Mouse (Mus musculus) lung, embryonic 16.5 days (tissue): ENCODE measurements at regions not wholly inside any gene's neighbourhood (a gene's known extent, or its start where the extent isn't known, plus 50 kb on each side); places are given as distances from the start of the nearest gene placed in this dataset.

Source experiments
- ATAC-seq: fragments of 200-750 bp; cut with Nextera tagmentation; 2 replicates; pipeline ENCODE4 v1.8.0; 2017; ENCODE audit warnings: low read depth, mild to moderate bottlenecking, moderate library complexity
- H3K27ac ChIP-seq: fragments of 300-500 bp; sonication (generic); 2 replicates; pipeline ENCODE4 v1.5.1; 2014; ENCODE audit warnings: mild to moderate bottlenecking, control low read depth, low read length
- H3K27me3 ChIP-seq: fragments of 300-500 bp; sonication (generic); 2 replicates; pipeline ENCODE4 v1.6.1; 2014; ENCODE audit warnings: low read depth, low read length, mixed read lengths; ENCODE audit not compliant: control insufficient read depth, insufficient read depth
- H3K36me3 ChIP-seq: fragments of 300-500 bp; sonication (generic); 2 replicates; pipeline ENCODE4 v1.6.1; 2014; ENCODE audit warnings: low read length; ENCODE audit not compliant: control insufficient read depth, insufficient read depth
- H3K4me1 ChIP-seq: fragments of 300-500 bp; sonication (generic); replicated peaks from 2 replicates; pipeline ENCODE4 v1.6.1; 2014; ENCODE audit warnings: low read length, mixed read lengths; ENCODE audit not compliant: control insufficient read depth, insufficient read depth
- H3K4me2 ChIP-seq: fragments of 300-500 bp; sonication (generic); 2 replicates; pipeline ENCODE4 v1.6.1; 2014; ENCODE audit warnings: low read depth, low read length, control low read depth
- H3K4me3 ChIP-seq: fragments of 300-500 bp; sonication (generic); 2 replicates; pipeline ENCODE4 v1.5.1; 2014; ENCODE audit warnings: mild to moderate bottlenecking, low read length, control low read depth
- H3K9ac ChIP-seq: fragments of 300-500 bp; sonication (generic); 2 replicates; pipeline ENCODE4 v1.6.1; 2014; ENCODE audit warnings: low read length, control low read depth
- H3K9me3 ChIP-seq: fragments of 300-500 bp; sonication (generic); 2 replicates; pipeline ENCODE4 v1.6.1; 2016; ENCODE audit warnings: low read length; ENCODE audit not compliant: control insufficient read depth
- WGBS: fragments of 180-500 bp; shearing (Covaris S2); extraction: QIAGEN DNeasy Blood & Tissue Kit; methylation state at CpG from one replicate; pipeline ENCODE4 v1.1.7; 2014; 5-methylcytosine and 5-hydroxymethylcytosine counted together

DNA sequence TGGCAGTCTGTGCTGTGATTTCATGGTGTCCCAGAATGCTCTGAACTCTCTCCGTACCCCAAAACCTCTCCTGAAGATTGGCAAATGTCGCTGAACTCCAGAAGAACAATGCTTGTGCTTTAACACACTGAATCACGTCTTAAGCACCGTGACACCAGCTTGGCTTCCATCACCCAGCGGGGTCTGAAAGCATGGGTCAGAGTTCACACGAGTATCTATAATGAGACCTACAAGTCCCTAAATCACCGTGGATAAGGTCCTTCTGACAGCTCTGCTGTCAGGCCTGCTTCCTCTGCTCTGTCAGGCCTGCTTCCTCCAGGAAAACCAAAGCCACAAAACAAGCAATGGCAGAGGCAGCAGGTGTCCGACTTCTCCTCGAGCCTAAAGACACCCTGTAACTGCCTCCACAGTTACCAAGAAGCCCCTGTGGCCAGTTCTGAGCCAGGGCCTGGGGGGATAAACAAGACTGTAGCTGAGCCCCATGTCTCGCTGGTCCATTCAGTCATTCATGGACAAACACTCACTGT lies 229.1 kb upstream of the A430005L14Rik start:
- ATAC-seq, result no peak
- H3K9ac ChIP-seq, result no peak overlapping the region
- H3K4me1 ChIP-seq, result no peaks in the 10 kb centered on the region
- 46% methylated on average over 10 of the region's 10 CpGs for WGBS
- H3K9me3 ChIP-seq, result no peaks in the 10 kb centered on the region
- H3K27ac ChIP-seq, result no peak overlapping the region
- no peak overlapping the region for H3K4me2 ChIP-seq
- no peaks in the 10 kb centered on the region for H3K36me3 ChIP-seq
- no peaks in the 10 kb centered on the region for H3K27me3 ChIP-seq
- no peak overlapping the region for H3K4me3 ChIP-seq

DNA sequence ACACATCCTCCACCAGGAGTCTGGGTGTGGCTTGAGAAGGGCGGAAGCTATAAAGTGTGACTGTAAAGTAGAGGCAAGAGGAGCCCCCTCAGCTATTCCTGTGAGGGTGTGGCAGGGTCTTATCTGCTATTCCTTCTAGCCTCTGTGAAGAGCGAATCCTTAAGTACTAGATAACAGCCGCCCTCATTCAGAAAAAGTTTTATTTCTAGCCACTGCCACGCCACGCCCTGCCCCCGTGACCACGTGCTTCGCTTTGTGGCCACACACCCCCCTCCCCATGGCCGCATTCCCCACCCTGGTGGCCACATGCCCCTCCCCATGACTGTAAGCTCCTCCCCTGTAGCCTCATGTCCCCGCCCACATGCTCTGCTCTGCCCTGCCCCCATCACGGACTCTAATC lies 218.9 kb upstream of the A430005L14Rik start:
- Histone ChIP-seq H3K4me2 (no peak overlapping the region), H3K4me3 (no peak overlapping the region), H3K9me3 (no peaks in the 10 kb centered on the region), H3K27ac (no peak overlapping the region), H3K36me3 (no peaks in the 10 kb centered on the region), H3K4me1 (no peaks in the 10 kb centered on the region), H3K9ac (no peak overlapping the region), H3K27me3 (no peaks in the 10 kb centered on the region)
- no peak for ATAC-seq
- WGBS, result 79% methylated on average over 11 of the region's 11 CpGs

DNA sequence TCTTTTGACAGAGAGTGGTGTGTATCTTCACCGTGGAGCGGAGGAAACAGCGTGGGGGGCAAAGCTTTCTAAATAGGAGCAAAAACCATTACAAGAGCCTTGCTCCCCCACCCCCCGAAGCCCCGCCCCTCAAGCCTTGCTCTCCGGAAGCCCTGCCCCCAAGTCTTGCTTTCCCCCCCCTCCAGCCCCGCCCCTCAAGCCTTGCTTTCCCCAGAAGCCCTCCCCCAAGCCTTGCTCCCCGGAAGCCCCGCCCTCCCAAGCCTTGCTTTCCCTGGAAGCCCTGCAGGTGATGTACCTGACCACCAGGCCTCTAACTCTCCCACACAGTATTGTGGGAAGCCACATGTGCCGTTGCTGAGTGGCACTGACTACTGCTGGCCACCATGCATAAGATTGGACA lies 214.8 kb upstream of the A430005L14Rik start:
- 82% methylated on average over 10 of the region's 10 CpGs for WGBS
- no peak overlapping the region for H3K4me3 ChIP-seq
- H3K9me3 ChIP-seq, result no peaks in the 10 kb centered on the region
- H3K27ac ChIP-seq, result no peak overlapping the region
- H3K9ac ChIP-seq, result no peak overlapping the region
- ATAC-seq, result no peak
- no peaks in the 10 kb centered on the region for H3K4me1 ChIP-seq
- no peaks in the 10 kb centered on the region for H3K36me3 ChIP-seq
- no peak overlapping the region for H3K4me2 ChIP-seq
- no peaks in the 10 kb centered on the region for H3K27me3 ChIP-seq

DNA sequence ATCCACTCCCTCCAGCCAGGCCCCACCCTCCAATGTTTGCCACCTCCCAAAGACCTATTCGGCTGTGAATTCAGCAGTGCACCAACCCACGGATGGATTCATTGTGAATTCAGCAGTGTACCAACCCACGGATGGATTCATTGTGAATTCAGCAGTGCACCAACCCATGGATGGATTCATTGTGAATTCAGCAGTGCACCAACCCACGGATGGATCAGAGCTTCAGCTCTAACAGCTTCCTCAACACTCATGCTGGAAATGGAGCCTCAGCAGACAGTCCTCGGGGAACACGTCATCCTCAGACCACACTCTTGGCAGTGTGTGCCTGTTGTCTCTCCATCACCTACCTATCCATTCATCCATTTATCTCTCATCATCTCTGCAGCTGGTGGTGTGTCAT lies 204.2 kb upstream of the A430005L14Rik start:
- H3K9ac ChIP-seq, result no peak overlapping the region
- H3K27me3 ChIP-seq, result no peaks in the 10 kb centered on the region
- no peaks in the 10 kb centered on the region for H3K36me3 ChIP-seq
- H3K4me1 ChIP-seq, result no peaks in the 10 kb centered on the region
- ATAC-seq, result no peak
- H3K9me3 ChIP-seq, result no peaks in the 10 kb centered on the region
- 71% methylated on average over 6 of the region's 6 CpGs for WGBS
- no peak overlapping the region for H3K4me2 ChIP-seq
- no peak overlapping the region for H3K4me3 ChIP-seq
- no peak overlapping the region for H3K27ac ChIP-seq

DNA sequence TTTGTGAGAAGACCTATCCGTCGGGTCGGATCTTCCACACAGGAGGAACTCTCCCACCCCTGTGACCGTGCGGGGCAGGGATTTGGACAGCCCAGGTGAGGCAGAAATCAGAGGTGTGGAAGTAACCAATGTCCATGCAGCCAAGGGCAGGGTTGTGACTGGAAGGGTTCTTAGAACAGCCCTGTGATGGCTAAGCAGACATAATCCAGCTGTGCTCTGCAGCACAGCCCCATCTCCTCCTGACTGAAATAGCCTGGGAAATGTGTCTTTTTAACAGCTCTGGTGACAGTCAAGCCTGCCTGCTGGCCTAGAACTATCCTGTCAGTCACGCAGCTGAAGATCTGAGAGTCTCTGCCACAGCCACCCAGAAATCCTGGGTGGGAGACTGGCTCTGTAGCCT lies 198.7 kb upstream of the A430005L14Rik start:
- ATAC-seq, result no peak
- no peaks in the 10 kb centered on the region for H3K36me3 ChIP-seq
- 79% methylated on average over 6 of the region's 6 CpGs for WGBS

DNA sequence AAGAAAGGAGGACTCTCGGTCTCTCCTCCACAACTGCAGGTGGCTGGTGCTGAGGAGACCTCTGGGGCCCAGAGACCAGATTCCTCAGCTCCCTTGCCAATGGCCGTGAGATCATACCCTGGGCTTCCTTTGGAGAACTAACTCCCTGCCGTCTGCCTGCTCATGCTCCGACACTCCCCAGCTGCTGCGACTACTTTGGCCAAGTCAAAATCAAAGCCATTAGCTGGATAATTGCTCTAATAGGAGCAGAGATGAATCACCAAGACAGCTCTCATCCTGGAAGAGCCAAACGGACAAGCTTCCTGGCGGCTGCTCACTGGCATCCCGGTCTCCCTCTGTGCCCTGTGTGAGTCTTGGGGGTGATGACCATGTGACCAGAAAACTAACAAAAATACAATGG lies 198.3 kb upstream of the A430005L14Rik start:
- no peaks in the 10 kb centered on the region for H3K27me3 ChIP-seq
- no peaks in the 10 kb centered on the region for H3K36me3 ChIP-seq
- H3K9me3 ChIP-seq, result no peaks in the 10 kb centered on the region
- no peak overlapping the region for H3K4me2 ChIP-seq
- no peak overlapping the region for H3K9ac ChIP-seq
- WGBS, result 57% methylated on average over 8 of the region's 8 CpGs
- no peaks in the 10 kb centered on the region for H3K4me1 ChIP-seq
- no peak for ATAC-seq
- H3K4me3 ChIP-seq, result no peak overlapping the region
- no peak overlapping the region for H3K27ac ChIP-seq

More for the DNA sequence above, 198.7 kb upstream of the A430005L14Rik start:
- H3K4me3 ChIP-seq, result no peak overlapping the region
- H3K27me3 ChIP-seq, result no peaks in the 10 kb centered on the region
- H3K9me3 ChIP-seq, result no peaks in the 10 kb centered on the region
- H3K9ac ChIP-seq, result no peak overlapping the region
- H3K4me1 ChIP-seq, result no peaks in the 10 kb centered on the region
- no peak overlapping the region for H3K4me2 ChIP-seq
- no peak overlapping the region for H3K27ac ChIP-seq

DNA sequence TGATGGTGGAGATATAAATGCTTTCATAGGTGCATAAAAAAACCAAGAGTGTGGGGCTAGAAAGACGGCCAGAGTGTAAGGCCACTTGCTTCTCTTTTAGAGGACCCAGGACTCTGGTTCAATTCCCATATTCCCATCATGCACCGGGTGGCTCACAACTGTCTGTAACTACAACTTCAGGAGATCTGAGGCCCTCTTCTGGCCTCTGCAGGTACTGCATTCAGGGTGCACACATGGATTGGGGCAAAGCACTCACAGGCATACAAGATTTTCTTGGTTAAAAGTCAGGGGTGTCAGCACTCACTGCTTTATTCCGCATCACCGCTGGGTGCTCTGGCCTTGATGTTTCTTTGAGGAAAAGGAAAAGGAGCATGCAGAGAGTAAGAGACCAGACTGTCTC lies 196.1 kb upstream of the A430005L14Rik start:
- Histone ChIP-seq H3K4me1 (no peaks in the 10 kb centered on the region), H3K27ac (no peak overlapping the region), H3K9me3 (no peaks in the 10 kb centered on the region), H3K9ac (no peak overlapping the region), H3K4me2 (no peak overlapping the region), H3K36me3 (no peaks in the 10 kb centered on the region), H3K4me3 (no peak overlapping the region), H3K27me3 (no peaks in the 10 kb centered on the region)
- ATAC-seq, result no peak
- WGBS, result 79% methylated on average over 4 of the region's 4 CpGs

DNA sequence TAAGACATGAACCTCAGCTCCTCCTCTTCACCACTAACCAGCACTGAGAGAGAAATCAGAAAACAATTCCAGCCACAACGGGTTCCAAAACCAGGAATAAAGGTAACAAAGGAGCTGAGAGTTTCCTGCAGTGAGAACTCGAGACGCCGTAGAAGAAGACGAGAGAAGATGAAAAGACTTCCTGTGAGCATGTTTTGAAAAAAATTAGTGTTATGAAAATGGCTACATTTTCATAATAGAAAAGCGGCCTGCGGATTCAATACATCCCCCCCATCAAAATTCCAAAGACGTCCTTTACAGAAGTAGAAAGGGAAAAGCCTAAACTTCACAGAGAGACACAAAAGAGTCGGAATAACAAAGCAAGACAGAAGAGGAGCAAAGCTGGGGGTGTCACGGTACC lies 193.6 kb upstream of the A430005L14Rik start:
- WGBS, result 79% methylated on average over 10 of the region's 10 CpGs
- Histone ChIP-seq H3K36me3 (no peaks in the 10 kb centered on the region), H3K27ac (no peak overlapping the region), H3K9ac (no peak overlapping the region), H3K4me2 (no peak overlapping the region), H3K27me3 (no peaks in the 10 kb centered on the region), H3K9me3 (no peaks in the 10 kb centered on the region), H3K4me3 (no peak overlapping the region), H3K4me1 (no peaks in the 10 kb centered on the region)
- no peak for ATAC-seq

DNA sequence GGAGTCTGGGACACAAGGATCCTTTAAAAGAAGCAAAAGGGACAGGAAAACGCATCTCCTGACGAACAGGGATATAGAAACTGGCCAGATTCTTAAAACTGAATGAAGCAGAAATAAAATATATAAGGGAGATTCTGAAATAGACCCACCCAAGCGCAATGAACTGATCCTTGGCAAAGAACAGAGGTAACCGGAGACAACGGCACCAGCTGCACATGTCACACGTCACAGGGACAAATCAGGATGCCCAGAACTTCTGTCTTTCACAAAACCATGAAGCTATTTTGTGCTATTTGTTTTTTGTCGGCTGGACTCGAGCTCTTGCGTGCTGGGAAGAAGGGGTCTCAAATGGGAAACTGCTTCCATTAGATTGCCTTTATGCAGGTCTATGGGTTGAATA lies 189.3 kb upstream of the A430005L14Rik start:
- ATAC-seq, result no peak
- H3K36me3 ChIP-seq, result no peaks in the 10 kb centered on the region
- H3K4me3 ChIP-seq, result no peak overlapping the region
- no peak overlapping the region for H3K4me2 ChIP-seq
- no peaks in the 10 kb centered on the region for H3K9me3 ChIP-seq
- H3K27ac ChIP-seq, result no peak overlapping the region
- no peak overlapping the region for H3K9ac ChIP-seq
- H3K4me1 ChIP-seq, result no peaks in the 10 kb centered on the region
- 80% methylated on average over 9 of the region's 9 CpGs for WGBS
- H3K27me3 ChIP-seq, result no peaks in the 10 kb centered on the region

DNA sequence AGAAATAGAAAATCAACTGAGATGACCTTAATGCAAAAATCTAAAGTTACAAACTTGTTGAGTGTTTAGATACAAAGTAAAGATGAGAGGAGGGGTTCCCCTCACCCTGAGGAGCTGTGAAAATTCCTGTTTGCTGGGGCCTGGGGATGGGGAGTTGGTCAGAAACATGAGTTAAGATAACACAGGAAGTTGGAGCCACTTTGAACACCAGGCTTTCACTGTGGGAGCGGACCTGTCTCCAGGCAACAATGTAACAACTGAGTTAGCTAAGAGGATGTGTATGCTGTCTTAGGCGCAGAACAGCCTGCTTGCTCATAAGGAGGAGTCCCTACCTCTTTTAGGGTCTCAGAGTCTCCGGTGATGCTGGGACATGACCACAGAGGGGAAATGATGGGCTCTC lies 188.7 kb upstream of the A430005L14Rik start:
- H3K4me3 ChIP-seq, result no peak overlapping the region
- H3K9ac ChIP-seq, result no peak overlapping the region
- no peak overlapping the region for H3K27ac ChIP-seq
- 27% methylated on average over 3 of the region's 3 CpGs for WGBS
- no peaks in the 10 kb centered on the region for H3K36me3 ChIP-seq
- H3K4me2 ChIP-seq, result no peak overlapping the region
- no peaks in the 10 kb centered on the region for H3K9me3 ChIP-seq
- no peak for ATAC-seq
- no peaks in the 10 kb centered on the region for H3K4me1 ChIP-seq
- no peaks in the 10 kb centered on the region for H3K27me3 ChIP-seq
